Mouse (Mus musculus) cerebellum, adult 11 months (tissue): ENCODE results near the gene Baiap2.

Experiments
- DNase-seq: peaks from one replicate; pipeline ENCODE4 v3.0.0; 2022

Baiap2 gene

GRCm38 (mm10) chr11:119948305-119948704, 5.7 kb downstream of the Baiap2 start:
- DNase-seq: no peak

- no peak for DNase-seq
Observed at GRCm38 (mm10) chr11:119948803-119949202, 6.2 kb downstream of the Baiap2 start.

GRCm38 (mm10) chr11:119950535-119950934, 8.0 kb downstream of the Baiap2 start:
- DNase-seq: no peak

GRCm38 (mm10) chr11:119951326-119951725, 8.8 kb downstream of the Baiap2 start:
- DNase-seq: no peak

GRCm38 (mm10) chr11:119952429-119953224, 10.1 kb downstream of the Baiap2 start:
- no peak for DNase-seq

GRCm38 (mm10) chr11:119954233-119954632, 11.7 kb downstream of the Baiap2 start:
- no peak for DNase-seq

- no peak for DNase-seq
Observed at GRCm38 (mm10) chr11:119954749-119955337, 12.3 kb downstream of the Baiap2 start.

- DNase-seq: no peak
Observed at GRCm38 (mm10) chr11:119955432-119955831, 12.9 kb downstream of the Baiap2 start.

- DNase-seq: no peak
Observed at GRCm38 (mm10) chr11:119956590-119956989, 14.0 kb downstream of the Baiap2 start.

GRCm38 (mm10) chr11:119958856-119959255, 16.3 kb downstream of the Baiap2 start:
- DNase-seq: no peak

- DNase-seq: no peak
Observed at GRCm38 (mm10) chr11:119959714-119960113, 17.2 kb downstream of the Baiap2 start.

GRCm38 (mm10) chr11:119960671-119961070, 18.1 kb downstream of the Baiap2 start:
- DNase-seq: no peak

- no peak for DNase-seq
Observed at GRCm38 (mm10) chr11:119961511-119961910, 18.9 kb downstream of the Baiap2 start.

GRCm38 (mm10) chr11:119965053-119965452, 22.5 kb downstream of the Baiap2 start:
- no peak for DNase-seq

- DNase-seq: no peak
Observed at GRCm38 (mm10) chr11:119966294-119966693, 23.7 kb downstream of the Baiap2 start.

- DNase-seq: no peak
Observed at GRCm38 (mm10) chr11:119967401-119967800, 24.8 kb downstream of the Baiap2 start.

- no peak for DNase-seq
Observed at GRCm38 (mm10) chr11:119967892-119968291, 25.3 kb downstream of the Baiap2 start.

GRCm38 (mm10) chr11:119970021-119970851, 27.7 kb downstream of the Baiap2 start:
- DNase-seq: no peak

GRCm38 (mm10) chr11:119973789-119974188, 31.2 kb downstream of the Baiap2 start:
- DNase-seq: no peak

GRCm38 (mm10) chr11:119975739-119976501, 33.4 kb downstream of the Baiap2 start:
- DNase-seq: no peak

- DNase-seq: no peak
Observed at GRCm38 (mm10) chr11:119978701-119979100, 36.1 kb downstream of the Baiap2 start.

GRCm38 (mm10) chr11:119979596-119980385, 37.2 kb downstream of the Baiap2 start:
- DNase-seq: no peak
